Mouse (Mus musculus): ENCODE data around the gene Gpr31b. TPM values are rescaled to one million over a fixed set of nuclear protein-coding genes. Genes with fewer than 3 reads are reported as not detected.

Gene Gpr31b
- polyA plus RNA-seq, 1 experiment: 0.11 TPM

Other genes starting within 250 kb of the Gpr31b start
- 0.48 and 1.4 TPM in 2 replicates for gene Mas1, start 184.2 kb downstream of the Gpr31b start, polyA plus RNA-seq (2012; rRNA removed)
- 0.31 and 0.52 TPM in 2 replicates for gene Mrgprh, start 176.3 kb downstream of the Gpr31b start, polyA plus RNA-seq (2012; rRNA removed)
- gene Pnldc1, start 142.1 kb downstream of the Gpr31b start, polyA plus RNA-seq (2012; rRNA removed): 1.7 and 2.1 TPM in 2 replicates
- gene Tcp1, start 136.6 kb downstream of the Gpr31b start, polyA plus RNA-seq (2012; rRNA removed): 51.8 and 78.4 TPM in 2 replicates
- gene Mrpl18, start 136.0 kb downstream of the Gpr31b start, polyA plus RNA-seq (2012; rRNA removed): 46.1 and 48.9 TPM in 2 replicates
- gene Acat3, start 111.7 kb downstream of the Gpr31b start, polyA plus RNA-seq (2012; rRNA removed): 8.4 and 10.3 TPM in 2 replicates
- 44.3 and 54.3 TPM in 2 replicates for gene Acat2, start 91.5 kb downstream of the Gpr31b start, polyA plus RNA-seq (2012; rRNA removed)
- 17.3 and 23.9 TPM in 2 replicates for gene Wtap, start 58.1 kb downstream of the Gpr31b start, polyA plus RNA-seq (2012; rRNA removed)
- 731 and 1,146 TPM in 2 replicates for gene Sod2, start 45.5 kb downstream of the Gpr31b start, polyA plus RNA-seq (2012; rRNA removed)
- gene Tcp10b, start 8.8 kb upstream of the Gpr31b start, polyA plus RNA-seq (2012; rRNA removed): 0.14 and 0.42 TPM in 2 replicates
- 0.04 TPM in 1 of 2 replicates, not detected in the other for gene Unc93a, start 79.5 kb upstream of the Gpr31b start, polyA plus RNA-seq (2012; rRNA removed)
- not detected in 2 replicates for gene Smok2a, start 168.9 kb upstream of the Gpr31b start, polyA plus RNA-seq (2012; rRNA removed)
- not detected in 2 replicates for gene Smok2b, start 178.0 kb upstream of the Gpr31b start, polyA plus RNA-seq (2012; rRNA removed)

Data from kidney, adult 2 months (tissue).